Mouse (Mus musculus) CD8-positive naive resting alpha-beta T cell, adult 2 months (primary cell): Measurements from ENCODE around the gene Wdr45.
"Not testable (repeated sequence)": the region's sequence is repeated elsewhere in the genome, so short reads cannot be mapped to it uniquely, and the experiment has no call there.

Experiments
- DNase-seq, 2 experiments: peaks; one replicate each; pipeline ENCODE4 v3.0.0; 2022; ENCODE audit warnings: low read depth in 2 of 2, low spot score in 2 of 2

The Wdr45 gene

GRCm38 (mm10) chrX:7714135-7714899 is at the start of gene Wdr45:
Gene Wdr45, plus strand, starts transcription at chrX:7714333.
- DNase-seq, result peak; percentile 78 to 84

- no peak for DNase-seq
Observed at GRCm38 (mm10) chrX:7664791-7665190, 49.3 kb upstream of the Wdr45 start.

DNA sequence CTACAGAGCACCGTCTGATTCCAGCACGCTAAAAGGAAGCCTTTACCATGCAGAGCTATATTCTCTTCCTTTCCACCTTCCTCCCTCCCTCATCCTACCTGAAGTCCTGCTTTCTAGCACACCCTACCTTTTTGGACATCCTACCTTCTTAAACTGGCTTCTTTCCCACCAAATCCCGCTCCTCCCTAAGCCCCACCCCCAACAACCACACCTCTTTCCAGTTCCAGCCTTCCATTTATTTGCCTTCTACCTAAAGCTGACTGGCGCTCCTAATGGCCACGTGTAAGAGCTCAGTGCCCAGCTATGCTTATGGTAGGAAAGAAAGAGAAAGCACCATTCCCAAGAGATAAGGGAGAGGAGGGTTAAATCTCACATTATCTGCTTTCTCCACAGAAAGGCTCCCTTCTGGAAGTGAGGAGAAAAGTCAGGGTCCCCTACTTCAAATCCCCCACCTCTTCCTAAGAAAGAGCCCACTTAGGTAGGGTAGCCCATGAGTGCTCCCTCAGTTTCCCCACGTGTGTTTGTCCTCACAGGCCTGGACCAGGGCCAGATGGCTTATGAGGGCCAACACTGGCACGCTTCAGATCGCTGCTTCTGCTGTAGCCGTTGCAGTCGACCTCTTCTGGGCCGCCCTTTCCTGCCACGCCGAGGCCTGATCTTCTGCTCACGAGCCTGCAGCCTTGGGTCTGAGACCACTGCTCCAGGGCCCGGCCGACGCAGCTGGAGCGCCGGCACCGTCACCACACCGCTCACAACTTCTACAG is 48.2 kb upstream of the Wdr45 start:
- DNase-seq, result no peak

DNA sequence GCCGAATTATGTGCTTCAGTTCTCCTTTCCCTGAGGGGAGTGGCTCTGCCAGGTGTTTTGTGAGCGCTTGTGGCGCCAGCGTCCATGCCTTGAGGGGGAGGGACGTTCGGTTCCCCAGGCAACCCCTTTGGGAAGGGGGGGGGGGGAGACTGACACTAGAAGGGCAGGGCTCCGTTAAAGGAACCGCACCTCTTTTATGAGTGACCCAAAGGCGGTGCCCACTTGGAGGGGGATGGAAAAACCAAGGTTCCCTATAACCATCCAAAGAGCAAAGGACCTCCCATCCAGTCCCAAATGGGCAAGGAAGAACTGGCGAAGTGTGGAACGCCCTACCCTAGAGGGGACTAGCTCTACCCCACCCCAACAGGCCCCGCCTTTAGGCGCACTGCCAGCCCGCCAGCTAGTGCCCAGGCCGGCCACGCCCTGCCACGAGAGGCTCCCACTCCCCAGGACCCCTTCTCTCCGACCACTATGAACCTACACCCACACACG is 43.7 kb upstream of the Wdr45 start:
- no peak for DNase-seq

DNA sequence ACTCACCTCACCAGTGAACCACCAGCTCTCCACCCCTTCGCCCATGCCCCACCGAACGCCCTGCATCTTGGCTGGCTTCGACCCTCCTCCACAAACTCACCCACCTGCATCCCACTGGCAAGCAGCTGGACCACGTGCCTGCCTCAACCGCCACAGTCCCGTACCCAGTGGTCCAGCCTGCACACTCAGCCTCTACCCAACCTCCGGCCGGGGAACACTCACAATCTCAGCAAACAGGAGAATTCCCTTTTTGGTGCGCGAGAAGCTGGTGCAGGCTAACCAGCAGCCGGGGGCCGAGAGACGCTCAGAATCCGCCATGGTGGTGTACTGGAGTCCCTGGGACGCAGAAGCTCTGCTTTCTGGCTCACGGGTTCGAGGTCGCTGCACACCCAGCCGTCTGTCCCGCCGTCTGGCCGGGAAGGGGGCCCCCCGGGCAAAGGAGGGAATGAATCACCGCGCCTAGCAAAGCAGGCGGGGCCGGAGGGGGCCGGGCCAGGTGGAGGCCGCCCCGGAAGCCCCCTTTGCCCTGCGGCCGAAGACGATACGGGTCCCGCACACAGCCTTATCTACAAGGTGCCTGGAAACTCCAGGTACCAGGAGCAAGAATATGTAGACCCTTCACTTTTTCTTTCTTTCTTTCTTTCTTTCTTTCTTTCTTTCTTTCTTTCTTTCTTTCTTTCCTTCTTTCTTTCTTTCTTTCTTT is 43.1 kb upstream of the Wdr45 start, which contains the start of gene Plp2:
Gene Plp2 (minus strand): TSS at position 470 of the 703 bp plus-strand sequence.
- no peak for DNase-seq

GRCm38 (mm10) chrX:7672739-7673138 is 41.4 kb upstream of the Wdr45 start:
- no peak for DNase-seq

GRCm38 (mm10) chrX:7673578-7674281 is 40.4 kb upstream of the Wdr45 start:
- DNase-seq, result no peak

DNA sequence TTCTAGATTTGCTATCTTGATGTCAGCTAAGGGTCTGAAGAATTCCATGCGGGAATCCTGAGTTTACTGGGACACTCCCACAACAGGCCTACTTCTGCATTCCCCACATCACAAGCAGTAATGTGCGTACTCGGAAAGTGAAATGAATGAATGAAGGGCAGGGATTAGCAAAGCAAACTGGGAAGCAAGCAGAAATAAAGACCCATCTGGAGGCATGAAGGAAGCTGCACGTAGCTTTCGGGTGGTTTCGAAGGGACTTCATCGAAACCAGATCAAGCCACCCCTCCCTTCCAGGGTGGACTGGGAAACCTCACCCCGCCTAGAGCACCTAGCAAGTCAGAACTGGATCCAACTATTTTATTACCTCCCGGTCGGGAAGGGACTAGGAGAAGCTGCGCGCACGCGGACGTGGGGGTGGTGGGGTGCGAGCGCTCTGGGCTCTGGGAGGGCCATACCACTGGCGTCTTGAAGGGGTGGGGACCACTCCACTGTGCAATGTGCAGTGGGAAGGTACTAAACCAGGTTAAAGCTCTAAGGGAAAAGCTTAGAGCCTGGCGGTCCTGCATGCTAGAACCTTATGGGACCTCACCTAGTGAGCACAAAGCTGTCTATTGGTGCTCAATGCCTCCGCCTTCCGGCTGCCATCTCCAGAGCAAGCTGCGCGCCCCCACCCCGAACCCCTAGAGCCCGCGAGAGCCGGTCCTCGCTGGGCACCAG is 39.7 kb upstream of the Wdr45 start:
- DNase-seq, result no peak

GRCm38 (mm10) chrX:7675001-7675380 is 39.1 kb upstream of the Wdr45 start:
- no peak for DNase-seq

- DNase-seq, result no peak
Observed at GRCm38 (mm10) chrX:7678986-7679385, 35.1 kb upstream of the Wdr45 start.

DNA sequence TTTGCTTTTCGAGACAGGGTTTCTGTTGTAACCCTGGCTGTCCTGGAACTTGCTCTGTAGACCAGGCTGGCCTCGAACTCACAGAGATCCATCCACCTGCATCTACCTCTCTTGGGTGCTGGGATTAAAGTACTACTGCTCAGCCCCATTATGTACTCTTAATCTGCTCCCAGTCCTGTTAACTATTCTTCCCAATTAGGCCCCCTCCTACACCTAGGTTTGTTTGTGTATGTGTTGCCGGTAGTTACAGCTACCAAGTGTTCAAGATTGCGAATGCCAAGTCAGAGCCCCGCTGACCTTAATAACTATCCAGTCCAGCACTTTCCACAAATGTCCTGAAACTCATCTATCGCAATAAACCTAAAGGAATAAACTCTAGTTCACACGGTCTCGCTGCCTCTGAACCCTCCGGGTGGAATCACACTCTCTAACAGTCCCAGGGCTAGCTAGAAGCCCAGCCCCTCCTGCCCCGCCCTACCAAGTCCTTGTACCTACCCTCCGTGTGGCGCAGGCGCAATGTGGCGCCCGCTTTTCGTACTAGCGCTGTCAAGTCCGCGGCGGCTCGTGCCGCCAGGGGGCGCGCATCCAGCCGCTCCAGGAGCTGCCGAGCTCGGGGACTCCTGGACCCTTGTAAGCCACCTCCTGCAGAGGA is 34.6 kb upstream of the Wdr45 start:
- DNase-seq, result peak; percentile 83 to 84

DNA sequence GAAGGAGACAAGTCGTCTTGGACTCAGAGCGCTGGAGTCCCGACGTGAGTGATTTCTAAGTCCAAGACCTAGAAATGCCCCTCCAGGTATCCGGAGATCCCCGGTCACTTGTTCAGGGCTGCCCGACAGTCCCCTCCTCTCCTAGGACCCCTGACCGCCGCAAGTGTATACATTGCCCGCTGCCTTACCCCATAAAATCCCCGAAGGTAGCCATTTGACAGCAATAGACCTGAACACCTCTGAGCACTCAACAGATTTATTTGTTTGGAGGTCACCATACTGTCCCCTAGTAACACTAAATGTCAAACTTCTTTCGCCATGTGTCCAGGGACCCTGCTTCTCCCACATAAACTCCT is 34.1 kb upstream of the Wdr45 start:
- no peak for DNase-seq

DNA sequence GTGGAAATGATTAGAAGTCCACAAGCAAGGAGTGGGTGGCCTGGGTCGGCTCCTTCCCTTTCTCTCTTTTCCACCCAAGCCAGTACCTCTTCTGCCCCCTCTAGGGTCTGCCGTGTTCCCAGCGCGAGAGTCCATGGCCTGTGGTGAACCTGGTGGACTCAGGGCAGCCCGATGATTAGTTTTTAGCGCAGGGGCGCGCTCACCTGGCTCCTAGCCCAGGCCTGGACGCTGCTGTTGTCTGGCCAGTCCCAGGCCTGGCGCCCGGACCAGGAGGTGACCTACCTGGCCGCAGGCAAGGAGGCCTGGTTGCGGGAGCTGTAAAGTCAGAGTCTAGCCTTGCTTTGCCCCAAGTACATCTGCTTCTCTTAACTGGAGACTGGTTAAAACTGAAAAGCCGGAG is 33.3 kb upstream of the Wdr45 start, which contains the start of gene Magix:
Gene Magix (minus strand): TSS at position 388 of the 400 bp plus-strand sequence.
- DNase-seq, result no peak

- no peak for DNase-seq
Observed at GRCm38 (mm10) chrX:7688321-7688720, 25.8 kb upstream of the Wdr45 start.

GRCm38 (mm10) chrX:7690486-7690885 is 23.6 kb upstream of the Wdr45 start:
- DNase-seq, result no peak

DNA sequence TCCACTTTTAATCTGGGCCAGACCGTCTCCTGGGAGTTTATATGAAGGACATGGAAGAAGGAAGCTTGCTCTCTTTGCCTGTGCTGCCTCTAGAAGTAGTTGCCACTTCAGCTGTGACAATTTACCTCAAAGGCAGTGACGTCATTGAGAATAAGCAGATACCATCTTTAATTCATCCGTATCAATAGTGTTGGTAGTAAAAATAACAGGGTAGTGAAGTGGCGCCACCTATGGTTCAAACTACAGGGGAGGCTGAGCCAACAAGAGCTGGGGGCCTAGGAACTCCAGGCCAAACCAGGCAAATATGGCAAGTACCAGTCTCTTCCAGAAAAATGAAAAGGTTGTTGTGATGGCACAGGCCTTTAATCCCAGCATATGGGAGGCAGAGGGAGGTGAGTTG is 21.3 kb upstream of the Wdr45 start:
- DNase-seq, result peak; percentile 53 to 65

- DNase-seq, result no peak
Observed at GRCm38 (mm10) chrX:7696520-7696919, 17.6 kb upstream of the Wdr45 start.

GRCm38 (mm10) chrX:7696954-7697381 is 17.2 kb upstream of the Wdr45 start, which contains the start of gene Gpkow:
Gene Gpkow, plus strand, starts transcription at chrX:7697131.
- peak; percentile 68 to 74 for DNase-seq

DNA sequence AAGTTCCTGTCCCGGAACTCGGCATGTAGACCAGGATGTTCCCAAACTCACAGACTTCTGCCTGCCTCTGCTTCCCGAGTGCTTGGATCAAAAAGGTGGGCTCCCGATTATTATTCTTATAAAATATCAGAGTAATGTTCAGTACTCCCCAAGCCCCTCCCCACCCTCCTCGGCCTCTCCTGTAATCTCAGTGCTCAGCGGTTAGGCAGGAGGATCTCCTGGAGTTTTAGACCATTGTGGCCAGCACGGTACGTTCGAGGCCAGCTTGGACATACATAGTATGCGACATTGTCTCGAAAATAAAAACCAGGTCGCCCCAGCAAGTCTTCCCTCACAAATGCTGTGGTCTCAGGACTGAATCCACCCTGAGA is 384 bp upstream of the Wdr45 start:
- DNase-seq, result not testable (repeated sequence)

- not testable (repeated sequence) for DNase-seq
Observed at GRCm38 (mm10) chrX:7716058-7716457, 1.9 kb downstream of the Wdr45 start.
